Mouse (Mus musculus): Measurements from ENCODE around the gene Fnip1. TPM values are rescaled to one million over a fixed set of nuclear protein-coding genes. Genes with fewer than 3 reads are reported as not detected.
A peak's percentile ranks its signal among the peaks of the same experiment; 100 is the strongest.

Gene Fnip1
- total RNA-seq, 2 experiments from 2014 or later = 31.7 to 33.8 TPM

- intact Hi-C loops (cut with DNase I) = loop anchor here (2.0 to 5.0 kb wide), 2 partner anchors 177 to 227 kb away; no protein-coding TSS in a partner anchor
- DNase-seq = no peak
These were observed 95.8 kb downstream of the Fnip1 start for GRCm38 (mm10) chr11:54533834-54534233.

DNA sequence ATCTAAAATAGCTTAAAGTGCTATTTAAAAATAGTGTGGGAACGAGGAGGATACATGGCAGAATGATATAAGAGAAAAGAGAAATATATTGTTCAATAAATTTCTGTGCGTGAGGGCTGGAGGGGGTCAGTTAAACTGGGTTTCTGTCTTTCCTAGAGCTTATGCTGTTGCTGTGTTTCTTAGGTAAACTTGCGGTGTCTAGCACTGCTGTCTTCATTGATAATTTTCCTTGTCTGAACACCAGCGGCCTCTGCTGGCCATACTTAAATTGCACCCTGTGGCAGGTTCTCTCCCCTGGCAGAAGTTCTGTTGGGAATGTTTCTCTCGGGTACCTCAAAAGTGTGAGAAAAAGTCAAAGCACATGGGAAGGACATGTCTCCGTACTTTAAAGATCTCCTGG, 96.9 kb downstream of the Fnip1 start:
- intact Hi-C loops (cut with DNase I) = loop anchor here (2.0 to 5.0 kb wide), 2 partner anchors 178 to 228 kb away; no protein-coding TSS in a partner anchor

DNA sequence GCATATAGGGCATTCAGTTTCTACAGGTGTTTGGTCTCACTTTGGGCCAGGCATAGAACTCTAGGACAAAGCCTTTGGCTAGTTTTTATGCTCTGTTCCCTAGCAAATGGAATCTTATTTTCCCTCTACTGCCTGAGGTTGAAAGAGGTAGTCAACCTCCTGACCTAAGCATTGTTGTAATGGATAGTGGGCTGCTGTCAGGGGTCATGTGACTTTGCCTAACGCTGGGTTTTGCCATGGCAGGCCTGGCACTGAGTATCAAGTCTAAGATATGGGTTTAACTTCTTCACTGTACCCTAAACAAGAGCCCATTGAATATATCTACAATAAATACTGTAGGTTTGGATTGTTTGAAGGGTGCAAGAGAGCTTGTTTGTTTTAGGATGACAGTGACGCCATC, 101.0 kb downstream of the Fnip1 start:
- DNase-seq = no peak
- intact Hi-C loops (cut with DNase I) = no loop called here

More for the DNA sequence above, 96.9 kb downstream of the Fnip1 start:
- DNase-seq = peak; percentile 79 to 86

DNA sequence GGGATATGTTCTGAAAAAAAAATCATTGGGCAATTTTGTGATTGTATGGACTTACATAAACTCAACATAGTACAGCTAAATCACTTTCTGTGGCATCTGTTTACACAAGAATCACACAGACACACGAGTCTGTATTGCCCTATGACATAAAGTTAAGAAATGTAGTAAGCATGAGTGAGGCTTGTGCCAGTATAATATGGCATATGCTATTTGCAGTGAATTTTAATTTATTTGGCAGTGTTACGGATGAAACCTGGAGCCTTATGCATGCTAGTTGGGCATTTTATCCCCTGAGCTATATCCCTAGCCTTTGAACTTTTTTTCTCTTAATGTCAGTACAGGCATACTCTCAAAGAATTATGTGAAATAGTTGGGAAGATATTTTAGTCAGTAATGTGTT, 101.5 kb downstream of the Fnip1 start:
- DNase-seq = no peak
- intact Hi-C loops (cut with DNase I) = no loop called here

DNA sequence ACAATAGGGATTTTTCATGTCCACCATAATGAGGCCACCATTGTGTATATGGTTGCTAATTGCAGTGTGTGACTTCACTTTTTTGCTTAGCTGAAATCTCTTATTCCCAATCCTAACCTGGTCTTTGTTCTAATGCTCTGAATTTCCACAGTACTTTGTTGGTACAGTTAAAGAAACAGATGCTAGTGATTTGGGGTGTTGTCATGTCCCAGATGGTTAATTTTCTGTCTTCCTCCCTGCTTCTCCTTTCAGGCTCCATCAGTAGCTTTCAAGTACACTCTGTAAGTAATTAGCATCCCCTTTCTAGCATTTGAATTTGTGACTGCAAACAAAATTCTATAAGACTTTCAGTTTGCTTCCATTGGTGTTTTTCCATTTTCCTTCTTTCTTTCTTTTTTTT, 102.3 kb downstream of the Fnip1 start:
- DNase-seq = no peak

DNA sequence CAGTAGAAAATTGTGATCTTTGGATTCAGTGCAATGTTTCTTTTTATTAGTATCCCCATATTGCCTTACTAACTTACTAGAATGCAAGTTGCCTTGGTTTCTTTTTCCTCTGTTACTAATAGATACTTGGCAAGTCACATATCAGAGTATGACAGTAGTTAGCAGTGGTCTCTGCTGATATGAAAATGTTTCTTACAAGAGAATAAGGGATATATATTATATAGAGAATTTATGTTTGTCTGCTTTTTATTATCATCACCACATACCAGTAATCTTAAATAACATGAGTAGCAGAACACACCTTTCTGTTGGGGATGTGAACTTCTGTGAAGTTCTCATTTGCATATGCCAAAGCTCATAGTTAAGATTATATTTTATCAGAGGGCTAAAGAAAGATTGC, 104.4 kb downstream of the Fnip1 start:
- DNase-seq = no peak
- intact Hi-C loops (cut with DNase I) = no loop called here

More for the DNA sequence above, 102.3 kb downstream of the Fnip1 start:
- intact Hi-C loops (cut with DNase I) = no loop called here

- DNase-seq = no peak
- intact Hi-C loops (cut with DNase I) = no loop called here
These were observed 117.0 kb downstream of the Fnip1 start for GRCm38 (mm10) chr11:54554970-54555369.

- peak in 1 of 2 experiments; percentile 27 for DNase-seq
- intact Hi-C loops (cut with DNase I) = loop anchor here (10.0 kb wide), 1 partner anchor 302 kb away; the partner anchor contains the start of genes Hint1 and Lyrm7
These were observed 124.8 kb downstream of the Fnip1 start for GRCm38 (mm10) chr11:54562761-54563160.

Other genes with a start within 250 kb of the Fnip1 start
- gene Csf2, start 188.5 kb upstream of the Fnip1 start, total RNA-seq (2021) = not detected
- not detected for gene Il3, start 170.9 kb upstream of the Fnip1 start, total RNA-seq (2021)
- 1 to 10 TPM; 1.2 to 1.5 TPM for gene Acsl6, start 134.4 kb upstream of the Fnip1 start, total RNA-seq (2021)
- gene Meikin, start 67.5 kb upstream of the Fnip1 start, total RNA-seq (2021) = not detected
- 10 to 100 TPM; 23.5 to 23.8 TPM for gene Rapgef6, start 84.6 kb downstream of the Fnip1 start, total RNA-seq (2021)

Data from heart, postnatal 14 days (tissue).